Mouse (Mus musculus): ENCODE measurements at regions not wholly inside any gene's neighbourhood (a gene's known extent, or its start where the extent isn't known, plus 50 kb on each side); places are given as distances from the start of the nearest gene placed in this dataset.
"Not testable (repeated sequence)": the region's sequence is repeated elsewhere in the genome, so short reads cannot be mapped to it uniquely, and the experiment has no call there.

GRCm38 (mm10) chr1:88752332-88752731 is 50.3 kb upstream of the Arl4c start:
- no peak for ATAC-seq (replicated peaks; ENCODE audit: poor library complexity)

GRCm38 (mm10) chr1:88756658-88757057 is 54.6 kb upstream of the Arl4c start:
- ATAC-seq (replicated peaks; ENCODE audit: poor library complexity), result peak; percentile 76

- no peak for ATAC-seq (replicated peaks; ENCODE audit: poor library complexity)
These were observed 55.1 kb upstream of the Arl4c start for GRCm38 (mm10) chr1:88757162-88757561.

- no peak for ATAC-seq (replicated peaks; ENCODE audit: poor library complexity)
These were observed 55.7 kb upstream of the Arl4c start for GRCm38 (mm10) chr1:88757746-88758145.

GRCm38 (mm10) chr1:88760643-88761042 is 58.6 kb upstream of the Arl4c start:
- no peak for ATAC-seq (replicated peaks; ENCODE audit: poor library complexity)

GRCm38 (mm10) chr1:88761121-88761520 is 59.1 kb upstream of the Arl4c start:
- ATAC-seq (replicated peaks; ENCODE audit: poor library complexity), result no peak

GRCm38 (mm10) chr1:88763725-88764364 is 61.8 kb upstream of the Arl4c start:
- ATAC-seq (replicated peaks; ENCODE audit: poor library complexity), result 0 out of 2 replicates have a peak, but pooled peaks have one; percentile 37

- no peak for ATAC-seq (replicated peaks; ENCODE audit: poor library complexity)
These were observed 62.5 kb upstream of the Arl4c start for GRCm38 (mm10) chr1:88764478-88764877.

- no peak for ATAC-seq (replicated peaks; ENCODE audit: poor library complexity)
These were observed 75.0 kb upstream of the Arl4c start for GRCm38 (mm10) chr1:88777009-88777408.

GRCm38 (mm10) chr1:88780262-88780661 is 78.2 kb upstream of the Arl4c start:
- ATAC-seq (replicated peaks; ENCODE audit: poor library complexity), result no peak

- no peak for ATAC-seq (replicated peaks; ENCODE audit: poor library complexity)
These were observed 81.1 kb upstream of the Arl4c start for GRCm38 (mm10) chr1:88783083-88783482.

GRCm38 (mm10) chr1:88784866-88785620 is 83.0 kb upstream of the Arl4c start:
- no peak for ATAC-seq (replicated peaks; ENCODE audit: poor library complexity)

- ATAC-seq (replicated peaks; ENCODE audit: poor library complexity), result no peak
These were observed 84.0 kb upstream of the Arl4c start for GRCm38 (mm10) chr1:88786066-88786465.

GRCm38 (mm10) chr1:88790674-88791073 is 88.7 kb upstream of the Arl4c start:
- no peak for ATAC-seq (replicated peaks; ENCODE audit: poor library complexity)

- ATAC-seq (replicated peaks; ENCODE audit: poor library complexity), result no peak
These were observed 92.9 kb upstream of the Arl4c start for GRCm38 (mm10) chr1:88794926-88795325.

- no peak for ATAC-seq (replicated peaks; ENCODE audit: poor library complexity)
These were observed 96.5 kb upstream of the Arl4c start for GRCm38 (mm10) chr1:88798473-88798872.

GRCm38 (mm10) chr1:88798874-88799273 is 96.9 kb upstream of the Arl4c start:
- no peak for ATAC-seq (replicated peaks; ENCODE audit: poor library complexity)

GRCm38 (mm10) chr1:88799343-88799742 is 97.3 kb upstream of the Arl4c start:
- ATAC-seq (replicated peaks; ENCODE audit: poor library complexity), result no peak

GRCm38 (mm10) chr1:88799789-88800188 is 97.8 kb upstream of the Arl4c start:
- no peak for ATAC-seq (replicated peaks; ENCODE audit: poor library complexity)

GRCm38 (mm10) chr1:88800411-88800810 is 98.4 kb upstream of the Arl4c start:
- no peak for ATAC-seq (replicated peaks; ENCODE audit: poor library complexity)

- not testable (repeated sequence) for ATAC-seq (replicated peaks; ENCODE audit: poor library complexity)
These were observed 99.1 kb upstream of the Arl4c start for GRCm38 (mm10) chr1:88801151-88801550.

GRCm38 (mm10) chr1:88806960-88807359 is 104.9 kb upstream of the Arl4c start:
- ATAC-seq (replicated peaks; ENCODE audit: poor library complexity), result no peak

- ATAC-seq (replicated peaks; ENCODE audit: poor library complexity), result no peak
These were observed 105.9 kb upstream of the Arl4c start for GRCm38 (mm10) chr1:88807901-88808300.

Data from megakaryocyte progenitor cell, adult 5-6 weeks (primary cell).